Mouse (Mus musculus): ENCODE measurements around the gene Asgr1. TPM values are rescaled to one million over a fixed set of nuclear protein-coding genes. Genes with fewer than 3 reads are reported as not detected.

Asgr1 gene
- total and polyA plus RNA-seq, 3 experiments = 0.31 TPM; not detected in 2

GRCm38 (mm10) chr11:70099809-70100208 is 45.9 kb downstream of the Asgr1 start:
- H3K27ac ChIP-seq (ENCODE audit: control insufficient read depth, low read depth, low read length) = no peak overlapping the region
- DNase-seq (ENCODE audit: low read depth, low spot score) = no peak

GRCm38 (mm10) chr11:70103701-70104315 is 49.9 kb downstream of the Asgr1 start:
- Histone ChIP-seq H3K9ac (ENCODE audit: control insufficient read depth, low read depth, low read length, poor library complexity, severe bottlenecking) (no peak overlapping the region), H3K4me3 (ENCODE audit: control insufficient read depth in 1 of 2, insufficient read depth in 1 of 2, low read depth in 2 of 2, low read length in 2 of 2) (no peak overlapping the region), H3K9me3 (replicated peaks; ENCODE audit: insufficient read depth, low read length) (no peaks in the 10 kb centered on the region), H3K36me3 (ENCODE audit: control insufficient read depth in 1 of 2, insufficient read depth in 2 of 2, low read length in 2 of 2) (no peaks in the 10 kb centered on the region), H3K79me2 (ENCODE audit: control insufficient read depth, insufficient read depth, low read length, poor library complexity) (no peaks in the 10 kb centered on the region), H3K27ac (ENCODE audit: control insufficient read depth, low read depth, low read length) (no peak overlapping the region), H3K27me3 (ENCODE audit: control insufficient read depth in 1 of 2, insufficient read depth in 2 of 2, low read length in 2 of 2) (peaks cover 8 to 12% of the 10 kb centered on the region in 2 experiments), H3K4me1 (ENCODE audit: control insufficient read depth in 1 of 2, insufficient read depth in 2 of 2, low read length in 2 of 2) (no peaks in the 10 kb centered on the region)
- no peak for DNase-seq (ENCODE audit: low read depth, low spot score)
- TF ChIP-seq RCOR1 (IDR thresholded peaks at IDR 0.05; ENCODE audit: low read depth, low read length) = no peak
- TF ChIP-seq MAZ (IDR thresholded peaks at IDR 0.05; ENCODE audit: low read depth, low read length) = no peak
- no peak for TF ChIP-seq MAX (IDR thresholded peaks at IDR 0.05; ENCODE audit: low read length)
- no peak for TF ChIP-seq TBP (IDR thresholded peaks at IDR 0.05; ENCODE audit: low read depth, low read length)
- no peak for TF ChIP-seq EP300 (IDR thresholded peaks at IDR 0.05; ENCODE audit: low read depth in 1 of 2, low read length in 2 of 2)
- no peak for TF ChIP-seq TCF12 (IDR thresholded peaks at IDR 0.05; ENCODE audit: low read depth, low read length)
- TF ChIP-seq POLR2AphosphoS5 (IDR thresholded peaks at IDR 0.05; ENCODE audit: borderline replicate concordance, low read depth, low read length) = no peak
- TF ChIP-seq ELF1 (IDR thresholded peaks at IDR 0.05; ENCODE audit: low read depth, low read length) = no peak
- no peak for TF ChIP-seq SMC3 (IDR thresholded peaks at IDR 0.05; ENCODE audit: low read depth, low read length)
- no peak for TF ChIP-seq CHD1 (IDR thresholded peaks at IDR 0.05; ENCODE audit: low read depth, low read length)
- TF ChIP-seq MXI1 (IDR thresholded peaks at IDR 0.05; ENCODE audit: low read depth, low read length) = no peak
- TF ChIP-seq USF2 (IDR thresholded peaks at IDR 0.05; ENCODE audit: borderline replicate concordance in 1 of 2, insufficient read depth in 1 of 2, low read depth in 1 of 2, low read length in 2 of 2) = no peak
- no peak for TF ChIP-seq BHLHE40 (IDR thresholded peaks at IDR 0.05; ENCODE audit: borderline replicate concordance, low read depth, low read length)
- TF ChIP-seq E2F4 (IDR thresholded peaks at IDR 0.05; ENCODE audit: borderline replicate concordance, low read depth, low read length) = no peak
- no peak for TF ChIP-seq CTCF (IDR thresholded peaks at IDR 0.05 in 2 of 3, conservative IDR thresholded peaks at IDR 0.05 in 1 of 3; ENCODE audit: control insufficient read depth in 1 of 3, insufficient read depth in 1 of 3, low read depth in 2 of 3, low read length in 3 of 3, poor library complexity in 1 of 3, severe bottlenecking in 1 of 3)
- no peak for TF ChIP-seq POLR2A (IDR thresholded peaks at IDR 0.05; ENCODE audit: control insufficient read depth in 1 of 2, insufficient read depth in 1 of 2, low read depth in 1 of 2, low read length in 2 of 2, poor library complexity in 1 of 2)
- TF ChIP-seq ZC3H11A (IDR thresholded peaks at IDR 0.05; ENCODE audit: low read depth, low read length) = no peak
- no peak for TF ChIP-seq HCFC1 (IDR thresholded peaks at IDR 0.05; ENCODE audit: low read depth, low read length)
- TF ChIP-seq NELFE (IDR thresholded peaks at IDR 0.05; ENCODE audit: low read depth, low read length) = no peak
- no peak for TF ChIP-seq KAT2A (conservative IDR thresholded peaks at IDR 0.05; ENCODE audit: low read depth, low read length)

More at GRCm38 (mm10) chr11:70099809-70100208, 45.9 kb downstream of the Asgr1 start:
- H3K9me3 ChIP-seq (replicated peaks; ENCODE audit: insufficient read depth, low read length) = no peaks in the 10 kb centered on the region
- TF ChIP-seq MXI1 (IDR thresholded peaks at IDR 0.05; ENCODE audit: low read depth, low read length) (no peak), USF1 (IDR thresholded peaks at IDR 0.05; ENCODE audit: low read depth, low read length) (no peak), EP300 (IDR thresholded peaks at IDR 0.05; ENCODE audit: low read depth in 1 of 2, low read length in 2 of 2) (no peak), KAT2A (conservative IDR thresholded peaks at IDR 0.05; ENCODE audit: low read depth, low read length) (no peak), TBP (IDR thresholded peaks at IDR 0.05; ENCODE audit: low read depth, low read length) (no peak), MAFK (IDR thresholded peaks at IDR 0.05; ENCODE audit: borderline replicate concordance, low read depth, low read length) (no peak), BHLHE40 (IDR thresholded peaks at IDR 0.05; ENCODE audit: borderline replicate concordance, low read depth, low read length) (no peak), RCOR1 (IDR thresholded peaks at IDR 0.05; ENCODE audit: low read depth, low read length) (no peak), UBTF (IDR thresholded peaks at IDR 0.05; ENCODE audit: borderline replicate concordance, insufficient read depth, low read depth, low read length) (no peak), CHD1 (IDR thresholded peaks at IDR 0.05; ENCODE audit: low read depth, low read length) (no peak), POLR2AphosphoS2 (IDR thresholded peaks at IDR 0.05; ENCODE audit: low read length) (no peak), HCFC1 (IDR thresholded peaks at IDR 0.05; ENCODE audit: low read depth, low read length) (no peak), ZNF384 (IDR thresholded peaks at IDR 0.05; ENCODE audit: low read depth, low read length) (no peak), NRF1 (IDR thresholded peaks at IDR 0.05; ENCODE audit: insufficient read depth, low read depth, low read length, poor library complexity, severe bottlenecking) (no peak), GATA1 (IDR thresholded peaks at IDR 0.05; ENCODE audit: low read depth, low read length) (no peak), ZMIZ1 (IDR thresholded peaks at IDR 0.05; ENCODE audit: low read depth, low read length) (no peak), ZKSCAN1 (IDR thresholded peaks at IDR 0.05; ENCODE audit: low read depth, low read length) (no peak), TCF12 (IDR thresholded peaks at IDR 0.05; ENCODE audit: low read depth, low read length) (no peak), MYC (IDR thresholded peaks at IDR 0.05; ENCODE audit: low read depth, low read length) (no peak)
- no peaks in the 10 kb centered on the region for H3K4me1 ChIP-seq (ENCODE audit: control insufficient read depth in 1 of 2, insufficient read depth in 2 of 2, low read length in 2 of 2)
- peaks cover 5 to 6% of the 10 kb centered on the region in 2 experiments for H3K27me3 ChIP-seq (ENCODE audit: control insufficient read depth in 1 of 2, insufficient read depth in 2 of 2, low read length in 2 of 2)
- H3K79me2 ChIP-seq (ENCODE audit: control insufficient read depth, insufficient read depth, low read length, poor library complexity) = no peaks in the 10 kb centered on the region
- no peak overlapping the region for H3K4me3 ChIP-seq (ENCODE audit: control insufficient read depth in 1 of 2, insufficient read depth in 1 of 2, low read depth in 2 of 2, low read length in 2 of 2)
- H3K9ac ChIP-seq (ENCODE audit: control insufficient read depth, low read depth, low read length, poor library complexity, severe bottlenecking) = no peak overlapping the region
- no peaks in the 10 kb centered on the region for H3K36me3 ChIP-seq (ENCODE audit: control insufficient read depth in 1 of 2, insufficient read depth in 2 of 2, low read length in 2 of 2)
